Mouse (Mus musculus): Measurements from ENCODE around the gene Nat8f2. TPM values are rescaled to one million over a fixed set of nuclear protein-coding genes. Genes with fewer than 3 reads are reported as not detected.
A peak's percentile ranks its signal among the peaks of the same experiment; 100 is the strongest.
"Not testable (repeated sequence)": the region's sequence is repeated elsewhere in the genome, so short reads cannot be mapped to it uniquely, and the experiment has no call there.

Nat8f2 gene
- total RNA-seq (2021): under 1 TPM; 0.35 to 0.36 TPM
- long read RNA-seq, experiment 1: 0 reads
- long read RNA-seq, experiment 2: 0 reads

- DNase-seq: not testable (repeated sequence)
Measured at GRCm38 (mm10) chr6:85869006-85869405, at the start of gene Nat8f2. Gene Nat8f2, minus strand, starts transcription at chr6:85869158.

GRCm38 (mm10) chr6:85918341-85918740, 49.4 kb upstream of the Nat8f2 start:
- not testable (repeated sequence) for DNase-seq

GRCm38 (mm10) chr6:85916596-85916995, 47.6 kb upstream of the Nat8f2 start:
- DNase-seq: no peak

GRCm38 (mm10) chr6:85915539-85916513, 46.9 kb upstream of the Nat8f2 start, which contains the start of gene Nat8f1:
Gene Nat8f1, minus strand, starts transcription at chr6:85915687.
- DNase-seq: peak; percentile 82

DNA sequence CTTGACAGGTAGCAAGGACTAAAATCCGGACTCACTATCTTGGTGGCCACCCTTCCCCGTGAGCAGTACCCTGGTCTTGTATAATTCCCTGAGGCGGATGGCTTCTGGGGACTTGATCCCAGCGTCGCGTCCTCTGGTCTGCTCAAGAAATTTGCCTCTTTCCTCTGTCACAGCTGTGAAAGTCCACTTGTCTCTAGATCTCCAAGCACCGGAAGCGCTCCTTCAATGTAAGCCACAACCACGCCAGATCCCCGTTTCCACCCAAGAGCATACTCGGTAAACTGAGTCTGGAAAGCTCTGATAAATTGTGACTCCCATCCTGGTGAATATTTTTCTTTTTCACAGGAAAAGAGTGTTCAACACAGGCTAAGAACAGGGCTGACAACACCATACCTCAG, 46.2 kb upstream of the Nat8f2 start:
- DNase-seq: no peak

DNA sequence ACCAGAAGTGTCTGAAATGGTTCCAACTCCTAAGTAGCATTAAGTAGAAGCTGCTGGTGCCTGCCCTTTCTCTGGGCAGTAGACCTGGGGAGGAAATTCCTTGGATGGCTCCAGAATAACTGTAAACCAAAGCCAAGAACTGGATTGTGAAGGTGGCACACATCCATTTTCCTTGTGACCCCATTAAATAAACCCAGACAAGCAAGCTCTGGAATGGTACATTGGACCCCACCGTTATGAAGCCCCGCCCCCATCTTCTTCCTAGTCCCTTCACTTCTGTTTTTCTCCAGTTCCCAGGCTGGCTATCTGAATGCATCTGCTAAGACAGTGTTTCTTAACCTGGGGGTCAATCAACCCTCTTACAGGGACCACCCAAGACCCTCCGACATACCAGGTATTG, 42.6 kb upstream of the Nat8f2 start, which contains the start of gene Tprkb:
Tprkb (plus strand) TSS at position 279 of the 400 bp plus-strand sequence.
- DNase-seq: no peak

GRCm38 (mm10) chr6:85909704-85910103, 40.7 kb upstream of the Nat8f2 start:
- no peak for DNase-seq

- no peak for DNase-seq
Measured at GRCm38 (mm10) chr6:85908341-85908740, 39.4 kb upstream of the Nat8f2 start.

DNA sequence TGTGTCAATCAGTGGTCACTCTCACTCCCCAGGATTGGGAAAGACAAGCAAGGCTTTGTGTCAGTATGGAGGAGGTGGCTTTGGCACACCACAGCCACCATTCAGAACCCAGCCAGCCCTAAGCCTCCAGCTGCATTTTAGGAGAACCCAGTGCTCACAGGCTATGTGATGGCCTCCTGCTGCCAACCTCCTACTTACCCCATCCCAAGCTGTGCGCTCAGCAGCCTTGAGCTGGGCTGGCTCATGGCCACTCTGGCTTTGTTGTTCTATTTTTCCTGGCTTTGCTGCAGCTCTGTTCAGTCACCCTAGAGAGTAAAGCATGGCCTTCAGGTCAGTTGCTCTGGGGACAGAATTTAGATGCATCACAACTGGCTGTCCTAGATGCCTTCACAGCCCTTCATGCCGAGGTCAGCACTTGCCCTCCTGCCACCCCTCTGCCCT, 38.0 kb upstream of the Nat8f2 start:
- DNase-seq: peak; percentile 11

GRCm38 (mm10) chr6:85904642-85905061, 35.7 kb upstream of the Nat8f2 start, which contains the start of gene Nat8f4:
Gene Nat8f4, minus strand, starts transcription at chr6:85904884.
- peak; percentile 80 for DNase-seq

DNA sequence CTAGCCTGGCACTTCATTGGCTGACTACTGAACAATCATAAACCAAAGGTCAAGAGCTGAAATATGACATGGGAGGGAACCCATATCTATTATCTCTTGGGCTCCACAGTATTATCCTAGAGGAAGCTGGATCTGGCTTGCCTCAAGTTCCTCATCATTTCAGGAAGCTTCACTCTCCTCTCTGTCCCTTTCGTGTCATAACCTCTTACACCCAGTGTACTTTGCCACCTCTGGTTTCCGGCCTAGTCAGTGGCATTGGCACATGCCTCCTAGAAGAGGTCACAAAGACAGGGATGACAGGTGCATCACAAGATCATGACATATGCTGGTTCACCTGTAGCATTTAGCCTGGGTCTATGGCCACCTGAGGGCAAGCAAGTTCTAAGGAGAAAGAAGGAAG, 33.3 kb upstream of the Nat8f2 start:
- DNase-seq: no peak

DNA sequence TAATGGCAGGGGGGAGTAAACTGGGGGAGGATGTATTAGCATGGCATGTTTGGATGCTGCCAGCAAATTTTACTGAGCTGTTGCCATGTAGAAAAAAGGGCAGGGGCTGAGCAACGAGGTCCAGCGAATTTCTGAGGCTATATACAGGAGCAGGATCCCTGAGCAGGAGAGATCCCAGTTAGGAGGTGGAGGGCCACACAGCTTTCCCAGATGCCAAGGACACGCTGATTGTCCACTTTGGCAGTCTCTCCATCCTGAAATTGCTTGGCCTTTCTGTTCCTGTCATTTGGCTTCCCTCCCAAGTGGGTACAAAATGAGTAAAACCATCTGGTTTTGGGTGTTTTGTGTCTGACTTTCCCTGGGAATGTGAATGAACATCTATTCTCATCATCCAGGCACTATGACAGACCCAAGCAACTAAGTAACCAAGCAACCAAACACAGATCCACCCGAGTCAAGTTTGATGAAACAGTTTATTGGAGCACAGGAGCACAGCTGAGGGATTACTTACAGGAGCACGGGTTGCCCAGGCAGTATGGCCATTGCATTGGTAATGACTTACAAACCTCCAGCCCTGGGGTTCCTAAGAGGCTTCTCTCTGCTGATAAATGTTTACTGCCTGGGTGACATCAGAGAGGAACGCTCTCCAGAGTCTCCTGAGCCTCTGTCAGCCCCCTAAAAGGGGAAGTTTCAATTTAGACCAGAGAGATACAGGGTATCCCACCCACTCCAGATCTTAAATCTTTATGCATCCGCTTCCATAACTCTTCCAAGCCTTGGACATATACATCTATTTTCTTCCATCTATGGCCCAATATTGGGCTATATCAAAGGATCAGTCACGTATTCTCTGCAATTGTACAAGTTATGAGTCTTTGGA, 29.9 kb upstream of the Nat8f2 start:
- DNase-seq: not testable (repeated sequence)

DNA sequence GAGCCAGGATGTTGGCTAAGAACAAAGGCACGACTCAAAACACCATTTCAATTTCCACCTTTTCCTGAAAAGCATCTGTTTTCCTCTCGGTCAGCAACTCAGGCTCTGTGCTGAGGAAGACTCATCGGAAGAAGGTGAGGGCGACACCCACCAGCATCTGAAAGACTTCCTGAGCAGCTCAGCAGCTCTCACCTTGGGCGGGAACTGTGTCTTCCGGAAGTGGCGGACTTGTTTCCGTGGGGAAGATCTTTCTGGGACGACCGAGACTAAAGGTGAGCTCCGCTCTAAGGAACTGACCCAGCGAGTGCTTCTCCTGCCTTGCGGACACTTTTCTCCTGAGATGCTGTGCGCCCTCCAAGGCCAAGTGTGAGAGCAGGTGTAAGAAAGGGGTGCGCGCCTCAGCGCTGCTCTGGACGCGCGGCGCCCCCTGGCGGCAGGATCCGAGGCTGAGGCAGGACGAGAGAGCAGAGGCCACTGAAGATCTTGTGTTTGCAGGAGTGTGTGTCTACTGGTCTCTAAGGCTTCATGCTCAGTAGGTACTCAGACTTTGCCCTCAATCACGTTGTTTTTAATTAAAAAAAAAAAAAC, 26.2 kb upstream of the Nat8f2 start:
- peak; percentile 31 for DNase-seq

DNA sequence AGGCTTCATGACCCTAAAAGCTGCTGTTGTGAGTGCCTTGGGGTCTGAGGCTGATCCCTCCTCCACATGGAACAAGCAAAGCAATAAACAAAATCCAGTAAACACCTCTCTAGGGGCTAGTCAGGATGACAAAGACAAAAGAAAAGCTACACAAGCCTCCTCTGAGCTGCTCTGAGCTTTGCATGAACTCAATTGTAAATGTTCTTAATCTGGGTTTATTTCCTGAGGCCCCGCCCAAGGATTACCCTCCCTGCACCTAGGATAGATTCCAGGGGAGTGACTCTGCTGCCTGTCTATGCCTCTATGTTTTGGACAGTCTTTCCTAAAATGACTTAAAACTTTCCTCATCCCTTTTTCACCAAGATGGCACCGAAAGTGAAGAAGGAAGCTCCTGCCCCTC, 20.0 kb upstream of the Nat8f2 start:
- DNase-seq: no peak

DNA sequence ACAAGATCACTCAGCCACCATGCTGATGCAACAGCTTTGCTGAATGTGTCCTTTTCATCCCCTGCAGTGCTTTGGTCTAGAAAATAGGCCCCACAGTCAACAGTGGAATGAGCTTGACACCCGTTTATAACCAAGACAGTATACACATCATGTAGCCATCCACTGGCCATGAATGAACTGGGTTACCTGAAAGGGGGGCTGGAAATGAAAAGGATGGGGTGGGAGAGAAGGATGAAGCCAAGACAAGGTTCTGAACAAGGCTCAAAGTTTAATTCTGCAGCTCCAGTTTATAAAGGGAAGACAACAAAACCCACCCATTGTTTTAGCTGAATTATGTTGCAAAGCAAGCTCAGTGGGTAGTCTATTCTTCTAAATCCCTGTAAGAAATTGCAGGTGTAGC, 15.4 kb upstream of the Nat8f2 start:
- no peak for DNase-seq

- DNase-seq: not testable (repeated sequence)
Measured at GRCm38 (mm10) chr6:85883246-85883645, 14.3 kb upstream of the Nat8f2 start.

DNA sequence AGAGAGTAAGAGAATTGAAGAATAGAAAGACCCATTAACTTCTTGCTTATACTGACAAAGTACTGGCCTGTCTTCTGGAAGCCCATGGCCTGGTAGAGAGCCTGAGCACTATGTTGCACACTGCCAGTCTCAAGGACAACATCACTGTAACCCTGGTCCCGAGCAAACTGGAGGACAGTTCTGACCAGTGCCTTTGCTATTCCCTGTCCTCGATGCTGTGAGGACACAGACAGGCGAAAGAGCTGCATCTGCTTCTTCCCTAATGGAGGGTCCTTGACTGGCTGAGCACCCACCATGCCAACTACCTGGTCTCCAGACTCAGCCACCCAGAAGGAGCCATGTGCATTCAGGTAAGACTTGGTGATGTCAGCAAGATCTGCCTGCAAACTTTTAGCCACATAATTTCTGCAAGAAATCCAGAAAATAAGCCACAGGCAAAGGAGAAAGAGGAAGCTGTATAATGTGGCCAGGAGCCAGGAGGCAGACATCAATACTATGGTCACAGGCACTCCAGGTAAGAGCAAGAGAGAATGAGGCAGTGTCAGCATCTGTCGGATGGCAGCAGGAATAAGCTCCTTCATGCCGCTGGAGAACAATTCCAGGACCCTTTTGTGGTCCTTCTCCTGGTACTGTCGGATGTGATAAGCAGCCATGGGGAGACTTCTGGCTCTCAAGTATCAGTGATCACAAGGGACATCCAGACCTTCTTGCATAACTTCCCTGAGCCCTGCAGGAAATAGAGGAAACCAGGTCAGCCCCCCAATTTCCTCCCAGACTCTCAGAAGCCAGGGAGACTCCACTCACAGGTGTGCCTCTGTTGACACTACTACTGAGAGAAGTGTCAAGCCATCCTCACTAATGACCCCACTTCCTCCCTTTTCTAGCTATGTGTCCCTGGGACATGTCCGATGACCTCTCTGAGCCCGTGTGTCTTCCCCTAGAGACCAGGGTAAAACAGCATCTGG, 950 bp downstream of the Nat8f2 start:
- DNase-seq: no peak

GRCm38 (mm10) chr6:85866995-85867394, 2.0 kb downstream of the Nat8f2 start:
- not testable (repeated sequence) for DNase-seq

DNA sequence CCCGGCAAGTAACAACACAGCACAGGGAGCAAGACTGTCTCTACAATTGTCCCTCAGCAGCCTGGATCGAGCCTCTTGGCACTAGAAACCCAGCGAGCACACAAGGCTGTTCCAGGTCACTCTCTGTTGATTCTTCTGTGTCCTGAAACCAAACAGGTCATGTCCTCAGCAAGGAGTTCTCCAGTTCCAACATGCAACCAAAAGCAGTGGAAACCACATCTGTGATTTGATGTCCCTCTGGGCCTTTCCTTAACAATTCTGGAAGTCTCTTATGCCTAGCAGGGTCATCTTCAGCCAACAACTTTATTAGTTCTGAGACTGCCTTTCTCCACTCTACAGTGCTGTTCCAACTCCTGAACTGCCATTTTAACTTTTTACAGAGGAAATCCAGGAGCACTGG, 2.8 kb downstream of the Nat8f2 start:
- not testable (repeated sequence) for DNase-seq

GRCm38 (mm10) chr6:85864900-85865639, 3.9 kb downstream of the Nat8f2 start:
- not testable (repeated sequence) for DNase-seq
